Mouse (Mus musculus) kidney, postnatal 36 days (tissue): ENCODE measurements around the gene Dab1.

Experiments used
- DNase-seq, 2 experiments: peaks; one replicate each; pipeline ENCODE4 v3.0.0; 2021 to 2022; ENCODE audit warnings: mixed read lengths in 2 of 2

Dab1 gene

DNA sequence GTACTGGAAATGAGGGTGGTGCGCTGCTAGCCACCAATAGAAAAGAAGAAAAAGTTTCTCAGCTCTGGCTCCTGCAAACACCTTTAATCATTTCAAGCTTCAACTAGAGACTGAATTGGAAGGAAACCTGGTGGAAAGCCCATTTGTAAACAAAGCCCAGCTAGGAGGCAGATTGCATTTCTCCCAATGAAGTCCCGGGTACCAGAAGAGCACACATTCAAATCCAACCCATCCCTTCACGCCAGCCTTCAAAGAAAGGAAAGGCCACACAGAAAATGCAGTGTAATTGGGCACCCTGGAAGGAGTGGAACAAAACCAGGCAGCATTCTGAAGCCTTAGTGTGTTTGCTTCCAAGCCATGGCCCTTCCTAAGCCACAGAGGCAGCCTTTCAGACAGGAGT is 776.4 kb downstream of the Dab1 start:
- DNase-seq: no peak

- peak in 1 of 2 experiments; percentile 39 for DNase-seq
These were observed 776.9 kb downstream of the Dab1 start for GRCm38 (mm10) chr4:104396095-104396494.

DNA sequence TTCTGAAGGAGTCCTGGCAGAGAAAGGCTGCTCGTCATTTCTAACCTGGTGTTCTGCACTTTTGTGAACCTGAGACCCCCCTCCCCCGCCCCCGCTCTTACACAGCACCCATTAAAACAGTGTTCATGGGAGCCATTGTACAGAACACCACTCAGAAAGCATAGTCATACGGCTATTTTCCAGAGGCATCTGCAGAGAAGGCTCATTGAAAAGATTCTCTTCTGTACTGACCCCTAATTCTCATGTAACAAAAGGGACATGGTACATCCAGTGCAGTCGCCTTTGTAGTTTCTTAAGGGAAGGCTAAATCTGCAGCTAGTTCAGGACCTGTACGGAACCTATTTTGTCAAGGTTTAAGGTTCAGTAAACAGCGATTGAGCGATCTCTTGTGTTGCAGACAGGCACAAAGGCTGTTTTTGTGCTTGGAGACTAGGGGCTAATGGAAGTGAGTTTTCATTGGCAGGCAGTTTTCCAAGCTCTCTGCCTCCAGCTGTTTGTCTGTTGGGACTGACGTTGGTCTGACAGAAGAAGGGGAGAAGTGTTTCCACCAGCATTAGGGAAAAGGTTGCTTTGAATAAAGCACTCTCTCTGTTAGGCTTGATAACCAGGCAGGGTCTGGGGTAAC is 780.1 kb downstream of the Dab1 start:
- DNase-seq: no peak

- no peak for DNase-seq
These were observed 784.9 kb downstream of the Dab1 start for GRCm38 (mm10) chr4:104404099-104404498.

- no peak for DNase-seq
These were observed 791.8 kb downstream of the Dab1 start for GRCm38 (mm10) chr4:104410922-104411321.

DNA sequence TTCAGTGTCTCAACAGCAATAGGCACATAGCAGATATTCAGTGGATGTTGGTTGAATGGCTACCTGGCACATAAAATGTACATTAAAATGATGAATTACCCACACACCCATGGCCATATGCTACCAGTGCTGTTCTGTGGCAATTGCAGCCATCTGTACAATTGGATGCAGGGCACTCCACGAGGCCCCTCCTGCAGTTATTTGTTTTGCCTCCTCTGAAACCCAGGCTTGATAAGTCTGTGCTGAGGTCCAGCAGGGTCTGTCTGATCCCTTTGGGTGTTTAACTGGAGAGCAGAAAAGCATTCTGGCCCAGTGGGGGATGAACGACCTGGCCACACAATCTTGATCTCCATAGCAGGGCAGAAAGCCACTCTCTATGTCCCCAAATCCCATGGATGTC is 796.3 kb downstream of the Dab1 start:
- no peak for DNase-seq

GRCm38 (mm10) chr4:104418354-104418753 is 799.2 kb downstream of the Dab1 start:
- no peak for DNase-seq

DNA sequence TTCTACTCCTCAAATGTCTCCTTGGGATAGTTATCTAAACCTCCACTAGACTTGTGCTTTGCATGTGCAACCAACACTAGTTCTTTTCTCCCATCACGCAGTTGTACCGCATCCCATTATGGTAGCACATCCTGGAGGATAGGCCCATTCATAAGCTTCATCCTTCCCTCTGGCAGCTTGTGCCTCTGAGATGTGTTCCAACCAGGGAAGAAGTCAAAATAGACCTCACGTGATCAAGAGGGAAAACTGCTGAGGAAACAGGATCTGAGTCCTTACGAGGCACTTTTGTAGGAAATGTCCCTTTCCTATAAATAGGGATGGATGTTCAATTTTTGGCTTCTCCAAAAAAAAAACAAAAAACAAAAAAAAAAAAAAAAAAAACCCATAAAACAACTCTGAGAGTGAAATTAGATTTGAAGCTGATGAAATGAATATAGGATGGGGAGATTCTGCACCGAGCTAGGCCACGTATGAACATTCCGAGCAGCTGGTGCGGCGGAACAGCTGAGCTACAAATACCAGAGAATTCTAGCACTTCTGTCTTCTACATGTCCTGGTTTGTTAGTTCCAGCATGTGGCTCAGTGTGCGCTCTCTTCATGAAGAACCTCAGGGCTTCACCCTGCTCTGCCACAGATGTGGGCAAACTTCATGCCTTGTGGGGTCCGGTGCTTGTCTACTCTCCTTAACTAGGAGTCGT is 802.0 kb downstream of the Dab1 start:
- DNase-seq: no peak

DNA sequence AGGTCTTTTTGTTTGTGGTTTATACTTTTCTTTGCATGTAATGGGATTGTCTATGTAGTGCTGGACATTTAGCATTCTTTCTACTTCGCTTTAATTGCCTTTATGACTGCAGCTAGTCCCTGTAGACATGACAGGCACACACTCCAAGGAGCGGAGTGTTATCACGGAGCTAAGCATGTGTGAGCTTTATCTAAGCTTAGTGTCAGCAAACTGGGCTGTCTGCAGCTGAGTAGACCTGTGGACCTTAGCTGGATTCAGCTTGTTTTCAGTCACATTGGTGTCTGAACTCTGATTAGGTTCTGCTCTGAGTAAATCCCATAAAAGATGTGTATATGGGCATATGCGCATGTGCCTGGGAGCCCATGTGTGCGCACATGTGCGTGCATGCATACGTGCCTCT is 810.0 kb downstream of the Dab1 start:
- DNase-seq: no peak

DNA sequence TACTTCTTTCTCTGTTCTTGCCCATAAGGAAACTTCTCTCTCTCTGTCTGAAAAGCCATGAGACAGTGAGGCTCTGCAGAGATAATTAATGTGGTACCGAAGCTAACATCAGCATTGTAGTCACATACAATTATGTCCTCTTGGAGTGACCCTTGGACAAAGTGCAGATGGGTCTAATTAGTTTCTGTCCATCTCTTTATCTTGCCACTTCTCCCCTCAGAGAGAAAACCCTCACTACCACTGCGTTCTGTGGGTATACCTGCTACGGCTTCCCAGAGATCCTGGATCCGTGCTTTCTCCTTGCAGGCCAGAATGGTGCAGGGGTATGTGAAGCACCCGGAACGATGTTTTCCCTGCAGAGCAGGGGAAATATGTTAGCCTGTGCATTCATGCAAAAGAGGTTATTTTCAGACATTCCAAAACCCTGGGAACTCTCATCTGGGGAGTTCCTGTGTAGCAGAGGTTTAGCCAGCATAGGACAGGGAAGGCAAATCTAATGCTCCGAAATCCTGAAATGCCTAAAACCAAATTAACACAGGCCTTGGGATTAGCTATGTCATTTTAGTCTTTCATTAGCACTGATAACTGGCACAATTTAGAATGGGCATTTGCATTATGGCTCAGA is 812.2 kb downstream of the Dab1 start:
- no peak for DNase-seq

GRCm38 (mm10) chr4:104432150-104432549 is 813.0 kb downstream of the Dab1 start:
- no peak for DNase-seq

DNA sequence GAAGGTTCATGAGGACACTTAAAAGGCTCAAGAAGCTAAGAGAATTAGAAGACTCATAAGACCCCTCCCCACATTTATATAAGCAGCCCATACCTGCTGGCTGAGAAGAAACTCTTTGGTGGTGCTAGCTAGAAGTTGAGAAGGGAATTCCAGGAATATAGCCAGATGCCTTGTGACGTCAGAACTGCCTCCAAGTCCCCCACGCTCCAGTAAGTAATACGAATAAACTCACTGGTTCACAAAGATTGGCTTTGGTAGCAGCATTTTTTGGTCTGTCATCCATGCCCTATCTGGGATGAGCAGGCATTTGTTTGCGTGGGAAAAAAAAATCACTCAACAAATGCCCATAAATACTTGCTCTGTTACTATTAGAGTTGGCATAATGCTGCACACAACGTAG is 816.6 kb downstream of the Dab1 start:
- DNase-seq: no peak

DNA sequence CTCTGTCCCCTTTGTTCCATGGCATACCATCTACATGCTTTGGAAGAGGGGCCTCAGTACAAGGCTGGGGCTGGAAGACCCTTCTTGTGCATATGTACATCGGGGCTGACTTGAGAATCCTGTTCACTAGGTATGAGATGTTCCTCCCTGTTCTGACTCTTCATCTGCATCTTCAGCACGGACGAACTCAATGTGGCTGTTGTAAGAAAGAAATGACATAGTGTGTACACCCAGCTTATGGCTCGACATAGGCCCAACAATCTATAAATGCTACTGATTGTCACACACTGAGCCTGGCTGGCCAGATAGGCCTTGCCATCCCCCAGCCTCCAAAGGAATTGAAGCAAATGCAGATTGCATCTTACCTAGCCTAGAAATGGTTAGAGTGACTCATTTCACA is 817.3 kb downstream of the Dab1 start:
- no peak for DNase-seq

- DNase-seq: no peak
These were observed 819.6 kb downstream of the Dab1 start for GRCm38 (mm10) chr4:104438730-104439129.

GRCm38 (mm10) chr4:104439641-104440040 is 820.5 kb downstream of the Dab1 start:
- DNase-seq: no peak

DNA sequence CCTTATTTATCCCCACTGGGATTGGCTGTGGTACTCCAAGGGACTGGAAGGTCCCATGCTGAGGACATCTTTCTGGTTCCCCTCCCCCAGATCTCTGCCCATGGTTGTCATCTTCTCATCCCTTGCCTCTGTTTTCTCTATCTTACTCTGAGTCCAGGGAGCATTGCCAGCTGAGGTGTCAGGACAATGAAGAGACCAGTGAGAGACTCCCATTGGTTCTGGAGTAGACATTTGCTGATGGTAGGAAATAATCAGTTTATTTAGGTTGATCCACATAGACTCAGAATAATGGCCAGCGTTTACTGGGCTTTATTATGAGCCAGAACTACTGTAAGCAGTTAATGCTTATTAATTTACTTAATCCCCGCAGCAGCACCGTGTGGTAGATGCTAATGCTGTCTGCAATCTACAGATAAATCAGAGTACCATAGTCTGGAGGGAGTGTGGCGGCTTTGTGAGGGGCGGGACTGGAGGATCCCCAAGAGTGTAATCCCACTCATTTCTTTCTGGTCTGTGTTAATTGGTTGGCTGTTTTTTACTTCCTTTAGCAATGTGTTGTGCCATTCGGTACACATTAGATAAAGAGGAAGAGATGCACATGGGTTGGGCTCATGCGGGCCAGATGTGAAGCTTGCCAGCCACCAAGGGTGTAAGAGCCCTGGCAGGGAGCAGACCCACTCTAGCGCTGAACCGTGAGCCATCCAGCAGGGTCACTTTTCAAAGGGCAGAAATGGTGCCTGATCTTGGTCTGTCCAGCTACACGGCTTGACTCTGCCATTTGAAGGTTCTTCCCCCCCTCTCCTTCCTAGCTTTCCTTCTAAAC is 824.0 kb downstream of the Dab1 start:
- DNase-seq: no peak

GRCm38 (mm10) chr4:104443775-104444174 is 824.6 kb downstream of the Dab1 start:
- no peak for DNase-seq

DNA sequence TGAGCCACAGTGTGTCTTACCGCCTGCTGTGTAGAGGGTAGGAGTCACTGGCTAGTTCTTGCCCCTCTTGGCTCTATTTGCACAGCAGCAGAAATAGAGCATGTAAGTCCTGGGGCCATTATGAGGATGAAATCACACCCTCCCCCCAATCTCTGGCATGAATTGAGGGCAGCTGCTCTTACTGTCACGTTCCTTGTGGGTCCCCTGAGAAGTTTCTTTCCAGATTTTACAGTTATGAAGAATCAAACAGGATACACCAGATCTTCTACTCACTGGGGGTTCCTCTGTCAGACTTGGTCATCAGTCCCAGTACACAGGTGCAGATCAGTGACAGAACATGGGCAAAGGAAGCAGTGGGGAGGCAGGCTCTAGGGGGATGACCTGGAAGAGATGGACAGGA is 825.8 kb downstream of the Dab1 start:
- no peak for DNase-seq

DNA sequence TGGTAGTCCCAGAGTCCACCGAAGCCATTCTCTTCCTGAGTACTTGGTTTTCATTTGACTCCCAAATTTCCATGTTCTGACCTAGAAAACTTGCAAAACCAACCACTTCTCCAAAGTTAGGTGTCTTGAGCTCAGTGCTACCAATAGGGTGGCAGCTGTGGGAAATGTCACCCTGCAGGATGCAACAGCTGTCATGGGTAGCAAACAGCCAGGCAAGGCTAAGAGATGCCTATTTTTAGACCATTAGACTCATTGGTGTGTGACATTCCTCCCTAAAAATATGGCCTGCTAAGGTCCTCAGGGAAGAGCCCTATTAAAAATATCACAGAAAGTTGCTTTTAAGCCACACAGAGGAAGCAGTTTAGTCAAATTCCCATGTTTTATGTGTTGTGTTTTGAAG is 829.0 kb downstream of the Dab1 start:
- no peak for DNase-seq

DNA sequence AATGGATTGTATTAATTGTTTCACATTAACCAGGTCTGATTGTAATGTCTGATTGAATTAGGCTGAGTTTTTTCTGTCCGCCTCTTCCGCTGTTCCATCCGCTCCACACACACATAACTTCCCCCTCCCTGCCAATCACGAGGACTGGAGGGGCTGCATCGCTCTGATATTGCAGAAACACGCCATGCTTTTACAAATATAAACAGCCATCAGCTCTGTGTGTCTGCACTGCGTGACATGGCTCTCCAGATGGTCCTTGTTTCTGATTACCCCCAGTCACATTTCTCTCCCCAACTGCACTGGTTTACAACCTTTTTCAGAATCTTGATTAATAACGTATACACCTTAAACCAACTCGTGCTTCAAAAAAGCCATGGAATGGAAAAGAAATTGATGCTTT is 831.5 kb downstream of the Dab1 start:
- no peak for DNase-seq

- DNase-seq: no peak
These were observed 833.4 kb downstream of the Dab1 start for GRCm38 (mm10) chr4:104452587-104452986.

- DNase-seq: no peak
These were observed 836.0 kb downstream of the Dab1 start for GRCm38 (mm10) chr4:104455151-104455550.

- DNase-seq: no peak
These were observed 836.6 kb downstream of the Dab1 start for GRCm38 (mm10) chr4:104455760-104456159.
